Mouse (Mus musculus) thymus, adult 18-20 months (tissue): ENCODE measurements around the gene Tfap2e.
A peak's percentile ranks its signal among the peaks of the same experiment; 100 is the strongest.

Source experiments
- DNase-seq, 2 experiments: peaks; one replicate each; pipeline ENCODE4 v3.0.0; 2022; ENCODE audit warnings: mixed read lengths in 2 of 2

The Tfap2e gene

DNA sequence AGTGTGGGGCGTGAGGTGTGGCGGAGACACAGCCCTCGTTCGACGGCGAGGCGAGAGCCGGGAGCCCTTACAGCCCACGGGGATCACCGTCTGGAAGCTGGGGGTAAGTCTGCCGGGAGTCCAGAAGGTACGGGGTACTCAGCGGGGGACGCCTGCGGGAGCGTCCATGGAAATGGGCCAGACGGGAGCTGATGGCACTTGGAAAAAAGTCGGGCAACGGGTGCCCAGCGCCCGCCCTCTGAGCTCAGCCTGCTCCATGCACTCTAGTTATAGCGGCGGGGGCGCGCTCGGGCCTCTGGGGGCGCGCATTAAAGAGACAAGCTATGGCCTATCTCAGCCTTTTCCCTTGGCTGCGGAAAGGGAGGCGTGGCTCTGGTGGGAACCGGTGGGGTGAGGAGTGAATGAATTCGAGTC, at the start of gene Tfap2e:
TSS of gene Tfap2e (minus strand) at position 240 of the 414 bp plus-strand sequence.
- no peak for DNase-seq

DNA sequence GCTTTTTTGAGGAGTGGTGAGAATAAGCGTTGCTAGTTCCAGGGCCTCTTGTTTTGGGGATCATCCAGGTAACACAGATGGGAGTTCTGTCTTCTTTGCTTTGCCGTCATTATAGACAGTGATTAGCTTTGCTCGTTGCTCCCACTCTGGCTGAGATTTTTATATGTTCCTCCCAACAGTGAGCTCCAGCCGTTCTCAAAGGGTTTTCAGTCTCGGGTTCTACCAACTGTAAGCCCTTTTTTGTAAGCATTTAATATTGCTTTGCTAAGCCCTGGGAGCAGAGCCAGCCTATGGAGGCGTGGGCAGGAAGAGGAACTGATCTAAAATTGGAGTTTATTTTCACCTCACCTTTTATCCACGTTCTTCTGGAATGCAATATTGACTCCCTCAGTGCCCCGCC, 47.0 kb upstream of the Tfap2e start:
- no peak for DNase-seq

DNA sequence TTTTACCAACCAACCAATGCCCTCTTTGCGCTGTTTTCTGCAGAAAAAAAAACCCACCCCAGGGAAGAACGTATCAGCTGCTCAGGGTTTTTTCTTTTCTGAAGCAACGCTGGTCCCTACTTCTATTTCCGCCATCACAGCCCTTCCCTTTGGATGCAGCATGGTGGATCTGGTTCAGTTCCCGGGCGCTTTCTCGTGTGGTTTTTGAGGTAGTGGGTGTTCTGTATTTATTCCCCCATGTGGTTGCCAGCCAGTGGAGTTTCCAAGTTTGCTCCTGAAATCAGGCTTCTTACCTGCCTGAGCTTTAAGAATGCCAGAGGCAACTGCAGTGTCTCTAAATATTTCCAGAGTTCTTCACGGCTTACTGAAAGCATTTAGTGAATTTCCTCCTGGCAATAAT, 46.5 kb upstream of the Tfap2e start:
- no peak for DNase-seq

- no peak for DNase-seq
Observed at GRCm38 (mm10) chr4:126781871-126782270, 45.8 kb upstream of the Tfap2e start.

DNA sequence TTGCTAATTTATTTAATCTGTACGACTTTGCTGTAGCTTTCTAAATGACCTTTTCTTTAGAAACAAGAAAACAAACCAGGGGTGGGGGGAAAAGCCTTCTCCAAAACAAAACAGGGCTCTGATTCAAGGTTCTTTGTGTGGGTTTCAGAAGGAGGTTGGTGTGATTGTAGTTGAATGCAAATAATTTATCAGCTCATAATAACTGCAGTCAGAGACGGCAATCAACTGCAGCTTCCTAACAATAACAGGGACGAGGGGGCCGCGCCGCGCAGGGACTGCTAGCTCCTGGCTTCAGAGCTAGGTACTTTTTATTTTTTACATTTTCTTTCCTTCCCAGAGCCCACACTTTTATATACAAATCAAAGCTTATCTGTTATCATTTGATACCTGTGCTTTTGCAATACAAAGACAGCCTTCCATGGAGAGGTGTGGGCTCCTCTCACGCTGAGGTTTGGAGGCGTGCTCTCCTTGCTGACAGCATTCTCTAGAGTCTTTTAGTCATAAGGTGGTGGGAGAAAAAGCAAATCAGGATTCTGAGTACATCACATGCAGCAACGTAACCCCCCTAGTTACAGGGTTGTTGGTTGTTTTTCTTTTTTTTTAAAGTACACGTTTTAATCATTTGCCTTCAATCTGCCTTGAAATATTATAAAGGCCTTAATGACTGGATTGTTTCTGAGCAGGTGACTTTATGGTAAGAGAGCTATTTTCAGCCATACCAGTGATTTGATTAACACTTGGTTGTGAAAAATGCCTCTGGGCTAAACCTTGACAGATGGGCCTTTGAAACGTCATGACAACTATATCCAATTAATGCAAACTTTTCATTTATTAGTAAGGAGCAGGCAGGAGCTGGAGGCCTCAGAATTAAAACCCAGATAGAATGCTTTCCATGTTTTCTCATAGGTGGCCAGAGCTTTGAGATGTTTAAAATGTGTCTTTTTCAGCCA, 44.1 kb upstream of the Tfap2e start:
- DNase-seq, result no peak

- no peak for DNase-seq
Observed at GRCm38 (mm10) chr4:126779148-126779581, 43.1 kb upstream of the Tfap2e start.

GRCm38 (mm10) chr4:126775182-126775581, 39.1 kb upstream of the Tfap2e start:
- no peak for DNase-seq

GRCm38 (mm10) chr4:126773871-126774270, 37.8 kb upstream of the Tfap2e start:
- DNase-seq, result no peak

GRCm38 (mm10) chr4:126770831-126771230, 34.8 kb upstream of the Tfap2e start:
- DNase-seq, result no peak

DNA sequence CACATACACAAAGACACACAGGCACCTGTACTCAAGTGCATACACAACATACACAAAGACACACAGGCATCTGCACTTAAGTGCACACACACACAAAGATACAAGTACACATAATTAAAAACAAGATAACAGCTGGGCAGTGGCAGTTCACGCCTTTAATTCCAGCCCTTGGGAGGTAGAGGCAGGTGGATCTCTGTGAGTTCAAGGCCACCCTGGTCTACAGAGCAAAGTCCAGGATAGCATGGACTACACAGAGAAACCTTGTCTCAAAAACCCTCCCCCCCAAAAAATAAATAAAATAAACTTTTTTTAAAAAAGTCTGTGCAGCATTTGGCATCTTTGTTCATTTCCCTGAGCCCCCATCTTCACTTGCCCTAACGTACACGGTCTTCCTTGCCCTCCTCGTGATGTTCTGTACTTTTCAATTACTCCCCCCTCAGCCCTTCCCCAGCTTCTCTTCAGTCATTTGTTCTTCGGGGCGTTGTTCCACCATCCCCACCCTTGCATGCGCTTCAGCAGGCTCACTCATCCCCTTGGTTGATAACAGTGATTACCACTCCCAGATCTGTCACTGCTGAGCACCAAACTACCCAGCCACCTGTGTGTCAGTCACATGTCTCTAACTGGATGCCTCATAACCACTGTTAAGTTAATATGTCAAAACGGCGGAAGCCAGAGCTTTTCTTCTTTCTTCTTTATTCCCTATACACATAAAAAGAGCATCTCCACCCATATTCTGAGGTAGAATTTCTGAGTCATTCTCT, 33.9 kb upstream of the Tfap2e start:
- no peak for DNase-seq

- no peak for DNase-seq
Observed at GRCm38 (mm10) chr4:126763483-126763882, 27.4 kb upstream of the Tfap2e start.

DNA sequence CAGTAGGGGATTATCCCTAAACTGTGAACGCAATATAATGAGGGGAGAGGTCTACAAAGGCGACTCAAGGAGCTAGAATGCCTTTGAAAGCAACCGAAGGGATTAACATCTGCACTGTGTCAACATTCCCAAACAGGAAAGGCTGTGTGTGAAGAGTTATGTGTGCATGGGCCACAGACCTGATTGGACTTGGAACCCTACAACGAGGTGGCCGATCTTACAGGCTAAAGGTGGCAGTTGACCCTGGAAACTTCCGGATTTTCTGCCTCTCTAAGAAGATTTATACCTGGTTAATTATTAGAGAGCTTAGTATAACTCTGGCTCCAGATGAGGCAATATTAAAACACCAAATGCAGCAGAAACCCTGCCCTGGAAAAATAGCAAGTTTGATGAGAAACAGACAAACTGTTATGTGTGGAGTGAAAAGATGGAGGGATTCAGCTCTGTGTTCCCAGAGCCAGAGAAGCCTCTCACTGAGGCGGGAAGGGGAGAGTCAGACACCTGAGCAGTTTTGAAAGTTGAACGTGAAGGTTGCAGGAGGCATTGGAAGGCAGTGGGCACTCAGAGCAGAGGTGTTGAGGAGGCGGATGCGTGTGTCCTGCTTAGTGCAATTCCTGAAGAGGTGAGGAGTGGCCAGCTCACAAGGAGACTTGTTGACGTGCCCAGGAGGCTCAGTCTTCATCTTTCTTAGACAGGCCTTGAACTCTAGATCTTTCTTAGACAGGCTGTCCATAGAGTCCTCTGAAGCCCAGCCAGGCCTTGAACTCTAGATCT, 26.7 kb upstream of the Tfap2e start:
- DNase-seq, result no peak

GRCm38 (mm10) chr4:126759435-126759834, 23.4 kb upstream of the Tfap2e start:
- no peak for DNase-seq

- DNase-seq, result no peak
Observed at GRCm38 (mm10) chr4:126758299-126758698, 22.3 kb upstream of the Tfap2e start.

GRCm38 (mm10) chr4:126756766-126757165, 20.7 kb upstream of the Tfap2e start:
- DNase-seq, result no peak

- DNase-seq, result no peak
Observed at GRCm38 (mm10) chr4:126754736-126755374, 18.8 kb upstream of the Tfap2e start.

GRCm38 (mm10) chr4:126754231-126754611, 18.2 kb upstream of the Tfap2e start:
- DNase-seq, result no peak

DNA sequence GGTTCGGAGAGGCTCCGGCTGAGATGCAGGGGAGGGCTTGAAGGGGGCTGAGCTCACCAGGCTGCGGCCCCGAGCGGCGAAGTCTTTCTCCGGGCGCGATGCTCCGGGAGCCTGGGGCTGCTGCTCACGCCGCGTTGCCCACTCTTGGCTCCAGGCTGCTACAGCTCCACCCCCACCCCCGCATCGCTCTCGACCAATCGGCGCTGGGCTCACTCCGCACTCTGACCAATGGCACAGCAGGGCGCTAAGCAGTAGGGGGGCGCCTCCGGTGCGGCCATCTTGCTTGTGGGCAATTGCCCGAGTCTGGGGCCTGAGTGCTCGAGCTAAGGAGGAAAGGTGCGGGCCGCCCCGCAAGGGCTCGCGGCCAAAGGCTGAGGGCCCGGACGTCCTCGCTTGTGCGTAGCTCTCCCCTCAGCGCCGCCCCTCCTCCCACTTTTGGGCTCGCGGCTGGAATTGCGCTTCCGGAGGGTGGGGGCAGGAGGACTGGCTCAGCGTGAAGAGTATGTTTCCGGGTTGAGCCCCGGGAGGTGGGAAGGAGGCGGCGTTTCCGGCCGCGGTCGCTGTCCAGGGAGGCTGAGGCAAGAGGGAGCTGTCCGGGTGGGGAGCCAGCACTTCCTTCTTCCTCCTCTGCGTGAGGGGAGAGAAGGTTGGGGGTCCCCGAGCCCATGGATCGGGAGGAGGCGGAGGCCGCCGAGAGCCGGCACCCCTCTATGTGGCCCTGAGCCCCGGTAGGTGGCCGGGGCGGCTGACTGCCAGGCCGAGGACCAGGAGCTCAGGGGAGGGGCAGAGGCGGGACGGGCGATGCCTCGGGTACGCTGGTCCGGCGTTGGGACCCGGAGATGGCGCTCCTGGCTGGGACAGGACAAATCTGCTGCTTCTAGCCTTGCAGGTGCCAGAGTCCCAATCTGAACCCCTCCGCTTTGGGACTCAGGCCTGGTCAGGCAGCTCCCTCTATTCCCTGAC, 17.5 kb upstream of the Tfap2e start, which contains the start of the genes Ncdn and AU040320:
TSS of gene Ncdn (minus strand) at position 171 of the 963 bp plus-strand sequence.
TSS of gene AU040320 (plus strand) at position 277 of the 963 bp plus-strand sequence.
- peak; percentile 94 to 95 for DNase-seq

- no peak for DNase-seq
Observed at GRCm38 (mm10) chr4:126752608-126753141, 16.6 kb upstream of the Tfap2e start.

DNA sequence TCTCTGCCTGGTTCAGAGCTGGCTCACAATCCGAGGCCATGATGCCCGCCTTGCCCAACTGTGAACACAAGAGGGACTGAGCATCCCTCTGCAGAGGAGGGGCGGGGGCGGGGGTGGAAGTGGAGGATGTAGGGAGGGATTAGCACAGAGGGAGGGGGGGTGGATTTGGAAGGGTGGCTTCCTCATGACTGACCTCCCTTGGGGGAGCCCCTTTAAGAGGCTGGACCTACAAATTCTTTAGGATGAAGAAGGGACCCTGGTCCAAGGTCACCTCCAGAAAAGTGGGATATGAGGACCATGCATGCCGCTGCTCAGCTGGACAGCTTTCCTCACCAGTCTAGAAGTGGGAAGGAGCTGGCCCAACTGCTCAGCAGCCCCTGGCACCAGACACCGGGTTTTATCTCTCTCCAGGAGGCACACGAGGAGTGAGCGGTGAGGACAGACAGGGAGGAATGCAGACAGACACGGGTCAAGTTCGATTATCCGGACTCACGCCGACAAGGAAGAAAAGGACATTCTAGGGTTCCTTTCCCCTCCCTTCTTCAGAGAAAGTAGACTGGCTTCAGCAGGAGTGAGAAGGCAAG, 16.1 kb upstream of the Tfap2e start:
- DNase-seq, result no peak
